Mouse (Mus musculus) CD4-positive helper T cell, adult 2 months (primary cell): ENCODE data around the gene Mmp23.
"Not testable (repeated sequence)": the region's sequence is repeated elsewhere in the genome, so short reads cannot be mapped to it uniquely, and the experiment has no call there.

ENCODE experiments used
- DNase-seq: peaks from one replicate; pipeline ENCODE4 v3.0.0-alpha.2; 2012; ENCODE audit warnings: low read depth, missing footprints, low spot score

Gene Mmp23

GRCm38 (mm10) chr4:155654456-155655298, 1.5 kb upstream of the Mmp23 start:
- peak; percentile 84 for DNase-seq

GRCm38 (mm10) chr4:155654183-155654455, 935 bp upstream of the Mmp23 start:
- DNase-seq: no peak

GRCm38 (mm10) chr4:155653451-155654182, 433 bp upstream of the Mmp23 start:
- DNase-seq: no peak

GRCm38 (mm10) chr4:155652283-155653085, 700 bp downstream of the Mmp23 start:
- DNase-seq: no peak

GRCm38 (mm10) chr4:155651553-155652269, 1.5 kb downstream of the Mmp23 start:
- no peak for DNase-seq

- no peak for DNase-seq
Measured at GRCm38 (mm10) chr4:155649355-155649754, 3.8 kb downstream of the Mmp23 start.

- no peak for DNase-seq
Measured at GRCm38 (mm10) chr4:155645721-155646120, 7.5 kb downstream of the Mmp23 start.

- not testable (repeated sequence) for DNase-seq
Measured at GRCm38 (mm10) chr4:155645308-155645707, 7.9 kb downstream of the Mmp23 start, which contains the start of gene Gm10563. Gene Gm10563, minus strand, starts transcription at chr4:155645408.

- no peak for DNase-seq
Measured at GRCm38 (mm10) chr4:155643531-155643930, 9.7 kb downstream of the Mmp23 start.

GRCm38 (mm10) chr4:155635766-155636499, 17.3 kb downstream of the Mmp23 start:
- DNase-seq: no peak

GRCm38 (mm10) chr4:155630267-155630666, 22.9 kb downstream of the Mmp23 start:
- DNase-seq: no peak

GRCm38 (mm10) chr4:155624338-155625291, 28.6 kb downstream of the Mmp23 start, which contains the start of gene Cdk11b:
Gene Cdk11b, plus strand, starts transcription at chr4:155624854.
- peak; percentile 100 for DNase-seq

GRCm38 (mm10) chr4:155618321-155618720, 34.9 kb downstream of the Mmp23 start:
- DNase-seq: no peak

- DNase-seq: no peak
Measured at GRCm38 (mm10) chr4:155613264-155613663, 39.9 kb downstream of the Mmp23 start.

- DNase-seq: no peak
Measured at GRCm38 (mm10) chr4:155611860-155612259, 41.3 kb downstream of the Mmp23 start.

GRCm38 (mm10) chr4:155606825-155607224, 46.4 kb downstream of the Mmp23 start:
- DNase-seq: no peak

- no peak for DNase-seq
Measured at GRCm38 (mm10) chr4:155605132-155605531, 48.1 kb downstream of the Mmp23 start.

- peak; percentile 34 for DNase-seq
Measured at GRCm38 (mm10) chr4:155603801-155604200, 49.4 kb downstream of the Mmp23 start.

- DNase-seq: no peak
Measured at GRCm38 (mm10) chr4:155602753-155603152, 50.4 kb downstream of the Mmp23 start.
